Mouse (Mus musculus): ENCODE results near the gene Mmp24. TPM values are rescaled to one million over a fixed set of nuclear protein-coding genes. Genes with fewer than 3 reads are reported as not detected.

Gene Mmp24
- polyA plus RNA-seq, 1 experiment from 2014 or later = 20.0 TPM

DNA sequence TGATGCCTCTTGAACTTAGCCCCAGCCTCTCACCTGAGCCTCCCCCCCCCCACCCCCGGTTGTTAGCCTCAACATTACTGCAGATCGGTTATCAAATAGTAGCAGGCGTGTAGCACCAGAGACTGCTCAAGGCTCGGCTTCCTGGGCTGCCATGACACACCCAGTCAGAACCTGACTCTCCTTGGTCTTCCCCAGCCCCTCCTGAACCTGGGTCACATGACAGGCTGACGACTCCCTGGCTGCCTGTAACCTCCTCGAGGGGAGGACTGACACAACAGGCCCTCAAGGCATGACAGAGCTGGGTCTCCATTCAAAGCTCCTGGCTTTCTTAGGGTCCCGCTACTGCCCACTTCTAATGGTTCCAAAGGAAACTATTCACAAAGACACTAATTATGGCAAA is 74.3 kb downstream of the Mmp24 start:
- Histone ChIP-seq H3K4me2 (ENCODE audit: low read depth, low read length) (no peak overlapping the region), H3K36me3 (ENCODE audit: control insufficient read depth, insufficient read depth, low read length) (peaks cover 9% of the 10 kb centered on the region; the same call in 1 of the 2 replicates), H3K9ac (replicated peaks; ENCODE audit: low read depth, low read length) (no peak overlapping the region), H3K27me3 (ENCODE audit: control insufficient read depth, insufficient read depth, low read length) (no peaks in the 10 kb centered on the region), H3K4me3 (ENCODE audit: low read depth, low read length) (no peak overlapping the region), H3K4me1 (ENCODE audit: control insufficient read depth, insufficient read depth, low read length) (no peaks in the 10 kb centered on the region), H3K9me3 (ENCODE audit: control insufficient read depth, low read length) (no peaks in the 10 kb centered on the region), H3K27ac (ENCODE audit: low read depth, low read length) (no peak overlapping the region)
- no peak for ATAC-seq (ENCODE audit: low read depth)
- WGBS = 70% methylated on average over 7 of the region's 7 CpGs

DNA sequence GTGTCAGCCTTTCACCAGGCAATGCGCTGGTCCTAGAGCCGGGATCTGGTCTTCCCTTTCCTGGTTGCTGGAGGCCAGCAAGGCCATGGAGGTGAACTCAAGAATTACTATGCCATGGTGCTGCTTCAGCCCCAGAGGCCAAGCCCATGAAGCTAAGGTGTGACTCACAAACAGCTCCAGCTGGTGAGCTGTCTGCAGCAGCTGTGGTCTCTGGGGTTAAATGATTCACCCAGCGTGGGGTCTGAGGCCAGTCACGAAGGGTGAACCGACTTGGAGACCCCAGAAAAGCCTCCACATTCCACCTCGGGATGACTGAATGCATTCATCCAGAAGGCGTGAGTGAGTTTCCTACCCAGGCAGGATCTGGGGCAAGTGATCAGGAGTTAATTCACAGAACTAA is 75.0 kb downstream of the Mmp24 start:
- no peaks in the 10 kb centered on the region for H3K27me3 ChIP-seq (ENCODE audit: control insufficient read depth, insufficient read depth, low read length)
- WGBS = 82% methylated on average over 7 of the region's 7 CpGs

DNA sequence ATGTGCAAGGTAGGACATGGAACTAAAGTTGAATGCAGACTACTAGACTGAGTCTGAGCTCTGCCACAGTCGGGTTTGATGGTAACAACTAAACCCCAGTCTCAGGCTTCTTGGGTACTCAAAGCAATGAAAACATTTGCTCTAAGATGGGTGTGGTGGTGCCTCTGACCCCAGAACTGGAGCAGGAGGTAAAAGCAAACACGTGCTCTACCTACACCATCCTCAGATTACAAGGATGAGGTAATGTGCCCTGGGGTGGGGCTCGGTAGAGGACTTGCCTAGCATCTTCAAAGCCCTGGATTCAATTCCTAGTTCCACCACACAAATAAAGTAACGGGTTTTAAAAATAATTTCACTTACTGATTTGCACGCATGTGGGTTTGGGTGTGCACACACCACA is 77.4 kb downstream of the Mmp24 start:
- H3K9me3 ChIP-seq (ENCODE audit: control insufficient read depth, low read length) = no peaks in the 10 kb centered on the region
- no peak for ATAC-seq (ENCODE audit: low read depth)
- no peak overlapping the region for H3K4me3 ChIP-seq (ENCODE audit: low read depth, low read length)
- 90% methylated on average over 5 of the region's 5 CpGs for WGBS
- H3K9ac ChIP-seq (replicated peaks; ENCODE audit: low read depth, low read length) = no peak overlapping the region
- H3K4me1 ChIP-seq (ENCODE audit: control insufficient read depth, insufficient read depth, low read length) = no peaks in the 10 kb centered on the region
- no peaks in the 10 kb centered on the region for H3K27me3 ChIP-seq (ENCODE audit: control insufficient read depth, insufficient read depth, low read length)
- H3K27ac ChIP-seq (ENCODE audit: low read depth, low read length) = no peak overlapping the region
- peaks cover 8% of the 10 kb centered on the region; the same call in 1 of the 2 replicates for H3K36me3 ChIP-seq (ENCODE audit: control insufficient read depth, insufficient read depth, low read length)
- no peak overlapping the region for H3K4me2 ChIP-seq (ENCODE audit: low read depth, low read length)

More for the DNA sequence above, 75.0 kb downstream of the Mmp24 start:
- H3K4me2 ChIP-seq (ENCODE audit: low read depth, low read length) = no peak overlapping the region
- no peak overlapping the region for H3K9ac ChIP-seq (replicated peaks; ENCODE audit: low read depth, low read length)
- no peak overlapping the region for H3K27ac ChIP-seq (ENCODE audit: low read depth, low read length)
- no peak for ATAC-seq (ENCODE audit: low read depth)
- peaks cover 9% of the 10 kb centered on the region; the same call in 1 of the 2 replicates for H3K36me3 ChIP-seq (ENCODE audit: control insufficient read depth, insufficient read depth, low read length)
- H3K4me1 ChIP-seq (ENCODE audit: control insufficient read depth, insufficient read depth, low read length) = no peaks in the 10 kb centered on the region
- H3K4me3 ChIP-seq (ENCODE audit: low read depth, low read length) = no peak overlapping the region
- H3K9me3 ChIP-seq (ENCODE audit: control insufficient read depth, low read length) = no peaks in the 10 kb centered on the region

DNA sequence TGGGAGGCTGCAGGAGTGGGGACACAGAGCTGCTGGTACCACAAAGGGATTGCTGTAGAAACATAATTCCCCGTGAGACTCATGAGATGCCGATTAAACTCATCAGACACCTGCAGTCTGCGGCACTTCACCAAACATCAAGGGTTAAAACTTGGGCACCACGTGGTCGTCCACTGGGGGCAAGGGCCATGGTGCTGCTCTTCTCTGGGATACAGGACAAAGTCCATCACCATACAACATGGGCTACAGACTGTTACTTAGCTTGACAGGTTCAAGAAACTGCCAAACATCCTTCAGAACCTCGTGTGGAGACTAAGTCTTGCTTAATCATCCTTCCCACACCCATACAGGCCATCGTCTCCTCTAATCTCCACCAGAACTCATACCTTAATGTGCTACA is 85.0 kb downstream of the Mmp24 start:
- Histone ChIP-seq H3K4me3 (ENCODE audit: low read depth, low read length) (no peak overlapping the region), H3K4me1 (ENCODE audit: control insufficient read depth, insufficient read depth, low read length) (peaks cover 18% of the 10 kb centered on the region; the same call in 1 of the 2 replicates), H3K4me2 (ENCODE audit: low read depth, low read length) (no peak overlapping the region), H3K27me3 (ENCODE audit: control insufficient read depth, insufficient read depth, low read length) (no peaks in the 10 kb centered on the region), H3K27ac (ENCODE audit: low read depth, low read length) (no peak overlapping the region), H3K9me3 (ENCODE audit: control insufficient read depth, low read length) (no peaks in the 10 kb centered on the region), H3K9ac (replicated peaks; ENCODE audit: low read depth, low read length) (no peak overlapping the region), H3K36me3 (ENCODE audit: control insufficient read depth, insufficient read depth, low read length) (no peaks in the 10 kb centered on the region)
- no peak for ATAC-seq (ENCODE audit: low read depth)
- 72% methylated on average over 7 of the region's 7 CpGs for WGBS

DNA sequence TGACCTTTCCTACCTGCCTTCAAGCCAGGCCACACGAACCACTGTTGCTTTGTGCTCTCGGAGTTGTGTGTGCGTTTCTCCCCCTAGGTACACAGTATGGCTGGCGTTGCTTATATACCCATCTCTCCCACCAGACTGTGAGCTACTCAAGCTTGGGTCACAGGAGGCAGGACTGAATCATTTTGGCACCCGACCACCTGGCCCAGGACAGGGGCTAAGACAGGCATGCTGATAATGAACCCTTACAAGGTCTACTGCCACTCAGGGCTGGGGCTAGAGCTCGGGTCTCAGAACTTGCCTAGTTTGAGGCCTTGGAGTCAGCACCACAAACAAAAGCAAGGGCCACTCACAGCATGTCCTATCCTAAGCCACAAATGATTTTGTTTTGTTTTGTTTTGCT is 86.4 kb downstream of the Mmp24 start:
- no peak overlapping the region for H3K27ac ChIP-seq (ENCODE audit: low read depth, low read length)

DNA sequence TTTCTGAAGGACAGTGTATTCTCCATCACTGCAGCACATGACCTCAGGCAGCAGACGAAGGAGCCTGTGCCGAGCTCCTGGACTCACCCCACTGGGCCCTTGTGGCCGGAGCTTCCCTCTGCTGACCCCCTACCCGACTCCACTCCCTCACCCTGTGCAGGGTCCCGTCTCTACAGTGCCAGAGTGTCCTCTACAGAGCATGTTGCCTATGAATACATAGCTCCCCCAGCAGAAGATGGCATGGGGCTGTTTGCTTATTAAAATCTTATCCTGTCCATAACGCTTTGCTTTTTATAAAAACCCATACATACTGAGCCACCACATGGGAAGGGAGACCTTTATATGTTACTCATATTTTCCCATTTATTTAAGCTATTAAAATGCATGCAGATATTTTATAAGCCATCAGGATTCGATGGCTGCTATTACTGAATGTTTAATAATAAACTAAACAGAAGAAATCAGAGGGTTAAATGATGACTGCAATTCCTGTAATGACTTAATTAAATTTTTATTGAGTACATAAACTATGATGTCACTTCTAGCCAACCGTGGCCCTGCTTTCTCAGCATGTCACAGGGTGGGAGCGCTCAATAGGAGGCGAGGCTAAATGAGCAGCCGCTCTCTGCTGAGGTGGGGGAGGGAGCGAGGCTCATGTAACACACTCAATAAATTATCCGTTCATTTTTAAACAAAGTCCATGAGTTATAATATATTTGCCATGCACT is 87.6 kb downstream of the Mmp24 start:
- Histone ChIP-seq H3K4me2 (ENCODE audit: low read depth, low read length) (peak overlapping the region; percentile 26), H3K27ac (ENCODE audit: low read depth, low read length) (peak overlapping the region; percentile 82), H3K9ac (replicated peaks; ENCODE audit: low read depth, low read length) (0 out of 2 replicates have a peak overlapping the region, but pooled peaks have one; percentile 28), H3K4me1 (ENCODE audit: control insufficient read depth, insufficient read depth, low read length) (peaks cover 18% of the 10 kb centered on the region; the same call in 1 of the 2 replicates), H3K4me3 (ENCODE audit: low read depth, low read length) (no peak overlapping the region), H3K9me3 (ENCODE audit: control insufficient read depth, low read length) (no peaks in the 10 kb centered on the region), H3K36me3 (ENCODE audit: control insufficient read depth, insufficient read depth, low read length) (no peaks in the 10 kb centered on the region), H3K27me3 (ENCODE audit: control insufficient read depth, insufficient read depth, low read length) (no peaks in the 10 kb centered on the region)
- ATAC-seq (ENCODE audit: low read depth) = peak; percentile 95
- WGBS = 30% methylated on average over 13 of the region's 13 CpGs

More for the DNA sequence above, 86.4 kb downstream of the Mmp24 start:
- 96% methylated on average over 6 of the region's 6 CpGs for WGBS
- ATAC-seq (ENCODE audit: low read depth) = no peak
- Histone ChIP-seq H3K4me1 (ENCODE audit: control insufficient read depth, insufficient read depth, low read length) (peaks cover 18% of the 10 kb centered on the region; the same call in 1 of the 2 replicates), H3K4me3 (ENCODE audit: low read depth, low read length) (no peak overlapping the region), H3K9ac (replicated peaks; ENCODE audit: low read depth, low read length) (no peak overlapping the region), H3K27me3 (ENCODE audit: control insufficient read depth, insufficient read depth, low read length) (no peaks in the 10 kb centered on the region), H3K9me3 (ENCODE audit: control insufficient read depth, low read length) (no peaks in the 10 kb centered on the region), H3K4me2 (ENCODE audit: low read depth, low read length) (no peak overlapping the region), H3K36me3 (ENCODE audit: control insufficient read depth, insufficient read depth, low read length) (no peaks in the 10 kb centered on the region)

DNA sequence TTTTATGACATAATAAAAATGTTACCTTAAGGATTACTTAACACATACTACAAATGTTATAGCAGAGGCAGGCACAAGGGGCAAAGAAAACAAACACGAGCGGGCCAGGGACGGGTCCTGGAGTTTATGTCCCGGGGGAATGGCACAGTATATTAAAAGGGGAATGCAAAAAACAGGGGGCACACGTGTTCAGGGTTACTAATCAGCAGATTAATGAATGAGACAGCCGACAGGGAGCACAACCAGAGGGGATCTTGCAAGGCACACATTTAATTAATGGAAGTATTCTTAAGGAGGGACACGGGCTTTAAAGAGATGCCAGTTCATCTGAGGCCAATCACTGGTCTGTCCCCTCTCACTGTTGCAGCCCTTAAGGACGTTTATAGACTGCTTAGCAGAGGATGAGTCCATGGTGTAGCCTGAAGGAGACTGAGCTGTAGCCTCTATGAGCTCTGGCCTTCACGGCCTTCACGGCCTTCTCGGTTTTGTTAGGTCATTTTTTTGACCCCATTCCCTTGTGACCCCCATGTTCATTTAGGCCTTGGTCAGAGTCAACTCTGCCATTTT is 88.2 kb downstream of the Mmp24 start:
- Histone ChIP-seq H3K4me2 (ENCODE audit: low read depth, low read length) (peak overlapping the region; percentile 26), H3K27me3 (ENCODE audit: control insufficient read depth, insufficient read depth, low read length) (no peaks in the 10 kb centered on the region), H3K36me3 (ENCODE audit: control insufficient read depth, insufficient read depth, low read length) (no peaks in the 10 kb centered on the region), H3K4me1 (ENCODE audit: control insufficient read depth, insufficient read depth, low read length) (peaks cover 18% of the 10 kb centered on the region; the same call in 1 of the 2 replicates), H3K27ac (ENCODE audit: low read depth, low read length) (peak overlapping the region; percentile 56), H3K9me3 (ENCODE audit: control insufficient read depth, low read length) (no peaks in the 10 kb centered on the region), H3K4me3 (ENCODE audit: low read depth, low read length) (no peak overlapping the region), H3K9ac (replicated peaks; ENCODE audit: low read depth, low read length) (no peak overlapping the region)
- peak; percentile 73 for ATAC-seq (ENCODE audit: low read depth)
- WGBS = 28% methylated on average over 11 of the region's 11 CpGs

Other genes starting within 250 kb of the Mmp24 start
- 14.9 and 15.1 TPM in 2 replicates for gene Gss, start 182.5 kb upstream of the Mmp24 start, polyA plus RNA-seq (2014; fragmentation: Nextera tagmentation; extraction: Ambion mirVana)
- 0.50 and 0.52 TPM in 2 replicates for gene Myh7b, start 164.1 kb upstream of the Mmp24 start, polyA plus RNA-seq (2014; fragmentation: Nextera tagmentation; extraction: Ambion mirVana)
- 165 and 174 TPM in 2 replicates for gene Trpc4ap, start 83.0 kb upstream of the Mmp24 start, polyA plus RNA-seq (2014; fragmentation: Nextera tagmentation; extraction: Ambion mirVana)
- 38.2 and 42.3 TPM in 2 replicates for gene Edem2, start 45.9 kb upstream of the Mmp24 start, polyA plus RNA-seq (2014; fragmentation: Nextera tagmentation; extraction: Ambion mirVana)
- gene Gm17581, start 39.5 kb upstream of the Mmp24 start, polyA plus RNA-seq (2014; fragmentation: Nextera tagmentation; extraction: Ambion mirVana) = not detected in 2 replicates
- gene Procr, start 24.2 kb upstream of the Mmp24 start, polyA plus RNA-seq (2014; fragmentation: Nextera tagmentation; extraction: Ambion mirVana) = 1.2 and 3.9 TPM in 2 replicates
- 25.1 and 33.5 TPM in 2 replicates for gene BC029722, start 44.1 kb downstream of the Mmp24 start, polyA plus RNA-seq (2014; fragmentation: Nextera tagmentation; extraction: Ambion mirVana)
- gene Eif6, start 51.6 kb downstream of the Mmp24 start, polyA plus RNA-seq (2014; fragmentation: Nextera tagmentation; extraction: Ambion mirVana) = 133 and 153 TPM in 2 replicates
- 0.25 and 0.28 TPM in 2 replicates for gene Fam83c, start 59.5 kb downstream of the Mmp24 start, polyA plus RNA-seq (2014; fragmentation: Nextera tagmentation; extraction: Ambion mirVana)
- gene Uqcc1, start 155.0 kb downstream of the Mmp24 start, polyA plus RNA-seq (2014; fragmentation: Nextera tagmentation; extraction: Ambion mirVana) = 69.6 and 74.9 TPM in 2 replicates
- not detected in 2 replicates for gene Gm15557, start 165.4 kb downstream of the Mmp24 start, polyA plus RNA-seq (2014; fragmentation: Nextera tagmentation; extraction: Ambion mirVana)
- gene Gdf5, start 170.0 kb downstream of the Mmp24 start, polyA plus RNA-seq (2014; fragmentation: Nextera tagmentation; extraction: Ambion mirVana) = 0.40 and 0.59 TPM in 2 replicates
- gene Cep250, start 181.1 kb downstream of the Mmp24 start, polyA plus RNA-seq (2014; fragmentation: Nextera tagmentation; extraction: Ambion mirVana) = 14.3 and 16.3 TPM in 2 replicates
- 3.0 and 4.0 TPM in 2 replicates for gene 6430550D23Rik, start 232.6 kb downstream of the Mmp24 start, polyA plus RNA-seq (2014; fragmentation: Nextera tagmentation; extraction: Ambion mirVana)
- 425 and 480 TPM in 2 replicates for gene Ergic3, start 232.7 kb downstream of the Mmp24 start, polyA plus RNA-seq (2014; fragmentation: Nextera tagmentation; extraction: Ambion mirVana)

Measured in neural tube, embryonic 14.5 days (tissue).